Mouse (Mus musculus) megakaryocyte, embryonic 14.5 days (primary cell): ENCODE measurements around the gene Gabpb2.

Experiments
- FLI1 ChIP-seq: IDR thresholded peaks from 2 replicates; pipeline ENCODE4 v1.6.1; 2012; ENCODE audit warnings: low read length, inconsistent platforms, mixed read lengths
- GATA1 ChIP-seq: IDR thresholded peaks from 3 replicates; pipeline ENCODE4 v1.6.1; 2012; ENCODE audit warnings: mixed read lengths, low read length, inconsistent platforms, borderline replicate concordance

DNA sequence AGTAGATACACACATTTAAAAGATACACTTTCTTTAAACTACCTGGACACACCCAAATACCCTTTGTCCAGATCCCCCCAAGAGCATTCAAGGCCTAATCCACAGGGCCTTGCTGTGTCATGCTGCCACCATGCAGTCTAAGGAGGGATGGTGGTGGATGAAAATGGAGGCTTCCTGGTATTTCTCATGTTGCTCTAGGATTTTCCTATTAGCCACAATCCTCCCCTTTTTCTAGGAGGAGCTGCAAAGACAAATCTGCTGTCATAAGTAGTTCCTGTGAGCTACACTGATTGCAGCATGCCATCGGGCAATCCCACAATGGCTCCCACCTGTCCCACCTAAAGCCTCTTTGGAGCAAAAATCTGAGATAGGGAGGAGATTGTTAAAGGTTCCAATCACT is 9.5 kb upstream of the Gabpb2 start:
- TF ChIP-seq GATA1 (no peak), FLI1 (no peak)
